Mouse (Mus musculus) CH12.LX (cell line): ENCODE data around the gene Igsf21.

Source experiments
- CTCF ChIP-seq, 2 experiments: IDR thresholded peaks in 1 of 2; conservative IDR thresholded peaks in 1 of 2; 2 replicates each; pipeline ENCODE4 v1.5.1; 2011 to 2012; ENCODE audit warnings: low read depth in 2 of 2, low read length in 2 of 2, improper control_type of control experiment in 1 of 2, inconsistent platforms in 1 of 2, mild to moderate bottlenecking in 1 of 2, moderate library complexity in 1 of 2
- EP300 ChIP-seq: IDR thresholded peaks from 2 replicates; pipeline ENCODE4 v1.6.1; 2011; ENCODE audit warnings: low read length, improper control_type of control experiment
- MAFK ChIP-seq: IDR thresholded peaks from 2 replicates; pipeline ENCODE4 v1.6.1; 2011; ENCODE audit warnings: low read length, improper control_type of control experiment; ENCODE audit not compliant: insufficient replicate concordance
- MAX ChIP-seq: IDR thresholded peaks from 2 replicates; pipeline ENCODE4 v1.6.1; 2011; ENCODE audit warnings: low read length, improper control_type of control experiment
- MYC ChIP-seq: IDR thresholded peaks from 2 replicates; pipeline ENCODE4 v1.6.1; 2011; ENCODE audit warnings: low read depth, mild to moderate bottlenecking, improper control_type of control experiment, low read length
- RAD21 ChIP-seq: IDR thresholded peaks from 2 replicates; pipeline ENCODE4 v1.6.1; 2011; ENCODE audit warnings: low read depth, mild to moderate bottlenecking, low read length, improper control_type of control experiment, moderate library complexity
- RCOR1 ChIP-seq: conservative IDR thresholded peaks from 2 replicates; pipeline ENCODE4 v1.6.1; 2012; ENCODE audit warnings: low read depth, mild to moderate bottlenecking, inconsistent platforms, low read length, improper control_type of control experiment
- SMC3 ChIP-seq: IDR thresholded peaks from 2 replicates; pipeline ENCODE4 v1.6.1; 2011; ENCODE audit warnings: low read depth, low read length, improper control_type of control experiment
- TCF12 ChIP-seq: IDR thresholded peaks from 2 replicates; pipeline ENCODE4 v1.6.1; 2014; ENCODE audit warnings: low read depth, mild to moderate bottlenecking, inconsistent platforms, low read length, improper control_type of control experiment

GRCm38 (mm10) chr4:140077615-140078014, 169.0 kb downstream of the Igsf21 start:
- TF ChIP-seq SMC3 (no peak), MAX (no peak), CTCF (conservative IDR thresholded peaks at IDR 0.05 in 1 of 2, IDR thresholded peaks at IDR 0.05 in 1 of 2; ENCODE audit: low read depth in 2 of 2, low read length in 2 of 2) (no peak), EP300 (no peak), TCF12 (no peak), MAFK (no peak), RAD21 (no peak), RCOR1 (no peak), MYC (no peak)
